Mouse (Mus musculus): ENCODE measurements around the gene Bst2. TPM values are rescaled to one million over a fixed set of nuclear protein-coding genes. Genes with fewer than 3 reads are reported as not detected.
A peak's percentile ranks its signal among the peaks of the same experiment; 100 is the strongest.

Bst2 gene
- polyA plus RNA-seq, 1 experiment from 2014 or later: 12.3 TPM

GRCm38 (mm10) chr8:71485142-71486135 is 51.8 kb downstream of the Bst2 start, which contains the start of gene Ano8:
Ano8 (minus strand) TSS chr8:71485963.
- Histone ChIP-seq H3K9me3 (ENCODE audit: control insufficient read depth, low read length) (no peaks in the 10 kb centered on the region), H3K4me1 (ENCODE audit: control insufficient read depth, insufficient read depth, low read depth, low read length) (peaks cover 31% of the 10 kb centered on the region), H3K4me2 (ENCODE audit: low read length) (peak within 1 kb of the TSS; percentile 84), H3K27ac (ENCODE audit: low read depth, low read length) (peak within 1 kb of the TSS; percentile 82), H3K36me3 (ENCODE audit: control insufficient read depth, insufficient read depth, low read length) (peaks cover 14% of the 10 kb centered on the region), H3K4me3 (ENCODE audit: low read length) (peak within 1 kb of the TSS; percentile 88), H3K27me3 (replicated peaks; ENCODE audit: control insufficient read depth, insufficient read depth, low read length) (no peaks in the 10 kb centered on the region), H3K9ac (ENCODE audit: low read depth, low read length) (peak within 1 kb of the TSS; percentile 97)
- WGBS: 5% methylated on average over 54 of the region's 58 CpGs
- ATAC-seq: peak; percentile 83

GRCm38 (mm10) chr8:71484736-71485135 is 52.5 kb downstream of the Bst2 start:
- H3K4me1 ChIP-seq (ENCODE audit: control insufficient read depth, insufficient read depth, low read depth, low read length): peaks cover 27% of the 10 kb centered on the region
- peak overlapping the region; percentile 84 for H3K4me2 ChIP-seq (ENCODE audit: low read length)
- H3K9ac ChIP-seq (ENCODE audit: low read depth, low read length): peak overlapping the region; percentile 97
- no peak for ATAC-seq
- no peaks in the 10 kb centered on the region for H3K27me3 ChIP-seq (replicated peaks; ENCODE audit: control insufficient read depth, insufficient read depth, low read length)
- WGBS: 94% methylated on average over 19 of the region's 19 CpGs
- no peaks in the 10 kb centered on the region for H3K9me3 ChIP-seq (ENCODE audit: control insufficient read depth, low read length)
- H3K4me3 ChIP-seq (ENCODE audit: low read length): peak overlapping the region; percentile 88
- no peak overlapping the region for H3K27ac ChIP-seq (ENCODE audit: low read depth, low read length)
- H3K36me3 ChIP-seq (ENCODE audit: control insufficient read depth, insufficient read depth, low read length): peaks cover 20% of the 10 kb centered on the region

Other genes with a start within 250 kb of the Bst2 start
- 115 and 120 TPM in 2 replicates for gene Use1, start 170.6 kb downstream of the Bst2 start, polyA plus RNA-seq (2015; fragmentation: Nextera tagmentation; extraction: Ambion mirVana)
- gene Ocel1, start 166.2 kb downstream of the Bst2 start, polyA plus RNA-seq (2015; fragmentation: Nextera tagmentation; extraction: Ambion mirVana): 5.5 and 6.3 TPM in 2 replicates
- 20.7 and 23.6 TPM in 2 replicates for gene Nr2f6, start 155.5 kb downstream of the Bst2 start, polyA plus RNA-seq (2015; fragmentation: Nextera tagmentation; extraction: Ambion mirVana)
- 7.3 and 9.5 TPM in 2 replicates for gene Ushbp1, start 141.7 kb downstream of the Bst2 start, polyA plus RNA-seq (2015; fragmentation: Nextera tagmentation; extraction: Ambion mirVana)
- 97.3 and 101 TPM in 2 replicates for gene Babam1, start 140.6 kb downstream of the Bst2 start, polyA plus RNA-seq (2015; fragmentation: Nextera tagmentation; extraction: Ambion mirVana)
- gene Ankle1, start 131.4 kb downstream of the Bst2 start, polyA plus RNA-seq (2015; fragmentation: Nextera tagmentation; extraction: Ambion mirVana): 8.8 and 9.8 TPM in 2 replicates
- gene Abhd8, start 73.8 kb downstream of the Bst2 start, polyA plus RNA-seq (2015; fragmentation: Nextera tagmentation; extraction: Ambion mirVana): 172 and 182 TPM in 2 replicates
- gene Mrpl34, start 72.5 kb downstream of the Bst2 start, polyA plus RNA-seq (2015; fragmentation: Nextera tagmentation; extraction: Ambion mirVana): 168 and 172 TPM in 2 replicates
- 240 and 247 TPM in 2 replicates for gene Dda1, start 68.3 kb downstream of the Bst2 start, polyA plus RNA-seq (2015; fragmentation: Nextera tagmentation; extraction: Ambion mirVana)
- 2.3 and 4.5 TPM in 2 replicates for gene Ano8, start 51.5 kb downstream of the Bst2 start, polyA plus RNA-seq (2015; fragmentation: Nextera tagmentation; extraction: Ambion mirVana)
- 14.0 and 14.6 TPM in 2 replicates for gene Gtpbp3, start 49.4 kb downstream of the Bst2 start, polyA plus RNA-seq (2015; fragmentation: Nextera tagmentation; extraction: Ambion mirVana)
- gene Plvap, start 25.7 kb downstream of the Bst2 start, polyA plus RNA-seq (2015; fragmentation: Nextera tagmentation; extraction: Ambion mirVana): 12.0 and 12.5 TPM in 2 replicates
- 0.44 and 0.52 TPM in 2 replicates for gene Ccdc194, start 11.7 kb downstream of the Bst2 start, polyA plus RNA-seq (2015; fragmentation: Nextera tagmentation; extraction: Ambion mirVana)
- 66.3 and 70.4 TPM in 2 replicates for gene Mvb12a, start 5.5 kb upstream of the Bst2 start, polyA plus RNA-seq (2015; fragmentation: Nextera tagmentation; extraction: Ambion mirVana)
- 0.09 and 0.19 TPM in 2 replicates for gene Tmem221, start 21.4 kb upstream of the Bst2 start, polyA plus RNA-seq (2015; fragmentation: Nextera tagmentation; extraction: Ambion mirVana)
- not detected in 2 replicates for gene Nxnl1, start 29.1 kb upstream of the Bst2 start, polyA plus RNA-seq (2015; fragmentation: Nextera tagmentation; extraction: Ambion mirVana)
- gene Slc27a1, start 31.4 kb upstream of the Bst2 start, polyA plus RNA-seq (2015; fragmentation: Nextera tagmentation; extraction: Ambion mirVana): 102 and 107 TPM in 2 replicates
- gene Pgls, start 54.7 kb upstream of the Bst2 start, polyA plus RNA-seq (2015; fragmentation: Nextera tagmentation; extraction: Ambion mirVana): 220 and 237 TPM in 2 replicates
- 6.4 and 7.8 TPM in 2 replicates for gene Fam129c, start 60.2 kb upstream of the Bst2 start, polyA plus RNA-seq (2015; fragmentation: Nextera tagmentation; extraction: Ambion mirVana)
- gene Colgalt1, start 73.5 kb upstream of the Bst2 start, polyA plus RNA-seq (2015; fragmentation: Nextera tagmentation; extraction: Ambion mirVana): 62.1 and 74.1 TPM in 2 replicates
- 22.4 and 23.1 TPM in 2 replicates for gene Unc13a, start 134.3 kb upstream of the Bst2 start, polyA plus RNA-seq (2015; fragmentation: Nextera tagmentation; extraction: Ambion mirVana)
- 7.3 and 8.1 TPM in 2 replicates for gene Jak3, start 138.8 kb upstream of the Bst2 start, polyA plus RNA-seq (2015; fragmentation: Nextera tagmentation; extraction: Ambion mirVana)
- gene Insl3, start 151.8 kb upstream of the Bst2 start, polyA plus RNA-seq (2015; fragmentation: Nextera tagmentation; extraction: Ambion mirVana): 1.2 and 1.5 TPM in 2 replicates
- 0.44 and 0.62 TPM in 2 replicates for gene B3gnt3, start 164.3 kb upstream of the Bst2 start, polyA plus RNA-seq (2015; fragmentation: Nextera tagmentation; extraction: Ambion mirVana)
- gene Fcho1, start 188.3 kb upstream of the Bst2 start, polyA plus RNA-seq (2015; fragmentation: Nextera tagmentation; extraction: Ambion mirVana): 78.6 and 89.5 TPM in 2 replicates

All from hindbrain, embryonic 16.5 days (tissue).